Mouse (Mus musculus) c-Kit-negative CD71-positive TER-119-positive erythroid progenitor cells, embryonic 14.5 days (primary cell): Measurements from ENCODE around the gene Pigh.
A peak's percentile ranks its signal among the peaks of the same experiment; 100 is the strongest.

ENCODE experiments used
- DNase-seq: peaks from one replicate; pipeline ENCODE4 v3.0.0-alpha.2; 2013; ENCODE audit warnings: low read depth, low spot score

Gene Pigh

GRCm38 (mm10) chr12:79089182-79089812, at the start of gene Pigh:
Gene Pigh (minus strand): TSS chr12:79089651.
- DNase-seq: peak; percentile 68

GRCm38 (mm10) chr12:79138999-79139398, 49.5 kb upstream of the Pigh start:
- no peak for DNase-seq

GRCm38 (mm10) chr12:79136949-79137348, 47.5 kb upstream of the Pigh start:
- no peak for DNase-seq

- DNase-seq: no peak
These were observed 45.7 kb upstream of the Pigh start for GRCm38 (mm10) chr12:79135105-79135504.

- no peak for DNase-seq
These were observed 45.2 kb upstream of the Pigh start for GRCm38 (mm10) chr12:79134676-79135075.

- no peak for DNase-seq
These were observed 42.4 kb upstream of the Pigh start for GRCm38 (mm10) chr12:79131706-79132460.

GRCm38 (mm10) chr12:79131178-79131675, 41.8 kb upstream of the Pigh start:
- no peak for DNase-seq

GRCm38 (mm10) chr12:79130299-79131177, 41.1 kb upstream of the Pigh start, which contains the start of gene Arg2:
Gene Arg2 (plus strand): TSS chr12:79130777.
- peak; percentile 4 for DNase-seq

- DNase-seq: no peak
These were observed 33.4 kb upstream of the Pigh start for GRCm38 (mm10) chr12:79122820-79123219.

GRCm38 (mm10) chr12:79118991-79119390, 29.5 kb upstream of the Pigh start:
- DNase-seq: no peak

- no peak for DNase-seq
These were observed 15.9 kb upstream of the Pigh start for GRCm38 (mm10) chr12:79105312-79105711.

- no peak for DNase-seq
These were observed 15.1 kb upstream of the Pigh start for GRCm38 (mm10) chr12:79104544-79104943.

GRCm38 (mm10) chr12:79103773-79104172, 14.3 kb upstream of the Pigh start:
- no peak for DNase-seq

- DNase-seq: no peak
These were observed 7.8 kb upstream of the Pigh start for GRCm38 (mm10) chr12:79097106-79097752.

- DNase-seq: peak; percentile 27
These were observed 3.1 kb upstream of the Pigh start for GRCm38 (mm10) chr12:79092569-79092968.

GRCm38 (mm10) chr12:79073362-79073761, 16.1 kb downstream of the Pigh start:
- DNase-seq: no peak

- no peak for DNase-seq
These were observed 16.9 kb downstream of the Pigh start for GRCm38 (mm10) chr12:79072576-79072975.

GRCm38 (mm10) chr12:79070736-79071333, 18.6 kb downstream of the Pigh start:
- no peak for DNase-seq

- no peak for DNase-seq
These were observed 19.5 kb downstream of the Pigh start for GRCm38 (mm10) chr12:79069916-79070315.

- DNase-seq: no peak
These were observed 20.3 kb downstream of the Pigh start for GRCm38 (mm10) chr12:79069187-79069608.

GRCm38 (mm10) chr12:79068306-79068705, 21.1 kb downstream of the Pigh start:
- DNase-seq: no peak
